Mouse (Mus musculus) G1E (cell line): ENCODE data around the gene 1700019A02Rik.

ENCODE experiments used
- CTCF ChIP-seq: IDR thresholded peaks from 2 replicates; pipeline ENCODE4 v1.5.1; 2012; ENCODE audit warnings: low read depth, low read length, inconsistent platforms, mixed read lengths
- GATA1 ChIP-seq: IDR thresholded peaks from 2 replicates; pipeline ENCODE4 v1.6.1; 2012; ENCODE audit warnings: borderline replicate concordance, low read length, inconsistent platforms, mixed read lengths
- GATA2 ChIP-seq: IDR thresholded peaks from 2 replicates; pipeline ENCODE4 v1.6.1; 2012; ENCODE audit warnings: low read depth, low read length, inconsistent platforms, borderline replicate concordance
- POLR2AphosphoS5 ChIP-seq: IDR thresholded peaks from 2 replicates; pipeline ENCODE4 v1.6.1; 2012; ENCODE audit warnings: low read depth, low read length, inconsistent platforms; ENCODE audit not compliant: insufficient replicate concordance
- TAL1 ChIP-seq: conservative IDR thresholded peaks from 2 replicates; pipeline ENCODE4 v1.6.1; 2012; ENCODE audit warnings: low read depth, low read length, inconsistent platforms, mixed read lengths

DNA sequence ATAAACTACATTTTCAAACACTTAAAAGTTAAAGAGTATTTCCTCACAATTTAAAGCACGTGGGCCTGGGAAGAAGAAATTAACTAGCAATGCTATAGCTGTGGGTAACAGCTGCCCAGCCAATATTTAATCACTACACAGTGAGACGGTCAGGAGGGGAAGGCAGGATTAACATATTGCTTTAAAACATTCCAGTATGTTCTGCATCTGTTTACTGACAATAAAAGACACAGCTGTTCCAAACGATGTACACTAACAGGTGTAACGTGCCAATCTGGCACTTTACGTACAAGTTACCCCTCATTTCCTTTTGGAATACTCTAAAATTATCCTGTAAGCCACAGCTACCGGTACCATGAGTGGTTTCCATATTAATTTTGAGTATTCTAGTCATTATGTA, 29.7 kb downstream of the 1700019A02Rik start:
- TF ChIP-seq CTCF (no peak), GATA1 (no peak), POLR2AphosphoS5 (no peak), GATA2 (no peak), TAL1 (no peak)
